Mouse (Mus musculus) myocyte (in vitro differentiated cells): ENCODE measurements at regions not wholly inside any gene's neighbourhood (a gene's known extent, or its start where the extent isn't known, plus 50 kb on each side); places are given as distances from the start of the nearest gene placed in this dataset.

Experiments
- MAX ChIP-seq: IDR thresholded peaks from one replicate; pipeline ENCODE4 v1.6.1; 2011; ENCODE audit warnings: low read depth, mild to moderate bottlenecking, control low read depth
- MYOG ChIP-seq, 3 experiments: IDR thresholded peaks; one replicate each; pipeline ENCODE4 v1.6.1; 2011; ENCODE audit warnings: control low read depth in 2 of 3, low read depth in 2 of 3, mild to moderate bottlenecking in 2 of 3; ENCODE audit not compliant: insufficient read length in 2 of 3, control insufficient read depth in 1 of 3, insufficient read depth in 1 of 3
- REST ChIP-seq: IDR thresholded peaks from one replicate; pipeline ENCODE4 v1.6.1; 2011; ENCODE audit warnings: mild to moderate bottlenecking, control low read depth, moderate library complexity; ENCODE audit not compliant: insufficient read depth, insufficient read length

GRCm38 (mm10) chr14:74259437-74259836 lies 381.2 kb upstream of the Htr2a start:
- TF ChIP-seq REST: no peak
- TF ChIP-seq MAX: no peak
- no peak for TF ChIP-seq MYOG (IDR thresholded peaks at IDR 0.05; ENCODE audit: control insufficient read depth in 1 of 3, insufficient read depth in 1 of 3, insufficient read length in 2 of 3, low read depth in 2 of 3)
